Mouse (Mus musculus) lung, postnatal 0 days (tissue): ENCODE measurements around the gene Gatad2a.

Source experiments
- CTCF ChIP-seq: IDR thresholded peaks from 2 replicates; pipeline ENCODE4 v1.5.1; 2016; ENCODE audit warnings: antibody characterized with exemption, mild to moderate bottlenecking
- EP300 ChIP-seq: IDR thresholded peaks from 2 replicates; pipeline ENCODE4 v1.6.1; 2016; ENCODE audit warnings: antibody characterized with exemption, mild to moderate bottlenecking, control low read depth

- no peak for TF ChIP-seq CTCF
- TF ChIP-seq EP300 = no peak
Observed at GRCm38 (mm10) chr8:69911917-69912316, 84.3 kb downstream of the Gatad2a start.
